Mouse (Mus musculus): Measurements from ENCODE around the gene Tmem239. TPM values are rescaled to one million over a fixed set of nuclear protein-coding genes. Genes with fewer than 3 reads are reported as not detected.
"Not testable (repeated sequence)": the region's sequence is repeated elsewhere in the genome, so short reads cannot be mapped to it uniquely, and the experiment has no call there.

Gene Tmem239
- not detected for total RNA-seq (2021)

DNA sequence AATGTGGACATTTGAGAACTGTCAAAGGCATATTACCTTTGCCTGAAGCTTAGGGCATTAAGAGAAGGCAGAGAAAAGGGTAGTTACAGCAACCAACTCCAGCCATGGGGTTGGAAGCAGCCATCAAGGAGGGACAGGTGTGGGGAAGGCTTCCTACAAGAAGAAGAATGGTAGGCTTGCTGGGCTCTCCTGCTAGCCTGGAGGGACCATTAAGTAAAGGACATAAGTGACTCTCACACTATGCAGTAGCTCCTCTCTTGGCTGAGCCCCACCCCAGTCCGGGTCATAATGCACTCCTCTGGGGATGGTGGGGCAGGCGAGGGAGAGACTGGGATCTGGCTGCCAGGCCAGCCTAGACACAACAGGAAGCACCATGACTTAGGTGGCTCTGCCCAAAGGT is at the start of gene Tmem239:
Gene Tmem239 (plus strand): TSS at position 301 of the 400 bp plus-strand sequence.
- intact Hi-C loops (cut with DNase I) = no loop called here
- DNase-seq = no peak

DNA sequence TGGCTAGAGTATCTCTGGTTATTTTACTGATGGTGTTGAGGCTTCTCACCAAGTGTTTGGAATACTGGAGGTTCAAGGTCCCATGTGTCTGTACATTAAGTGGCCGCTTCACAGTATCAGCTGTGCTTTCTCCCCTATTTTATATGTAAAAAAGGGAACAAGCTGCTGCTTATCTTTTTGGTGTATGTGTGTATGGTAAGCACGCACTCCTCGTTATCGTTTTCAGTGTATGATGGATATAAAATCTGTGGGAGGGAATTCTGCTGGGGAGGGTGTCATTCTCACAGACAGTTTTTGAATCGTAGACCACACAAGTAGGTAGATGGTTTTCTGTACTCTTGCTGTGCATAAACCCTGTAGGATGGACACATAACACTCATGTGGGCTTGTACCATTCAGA is 48.7 kb upstream of the Tmem239 start:
- intact Hi-C loops (cut with DNase I) = no loop called here
- no peak for DNase-seq

DNA sequence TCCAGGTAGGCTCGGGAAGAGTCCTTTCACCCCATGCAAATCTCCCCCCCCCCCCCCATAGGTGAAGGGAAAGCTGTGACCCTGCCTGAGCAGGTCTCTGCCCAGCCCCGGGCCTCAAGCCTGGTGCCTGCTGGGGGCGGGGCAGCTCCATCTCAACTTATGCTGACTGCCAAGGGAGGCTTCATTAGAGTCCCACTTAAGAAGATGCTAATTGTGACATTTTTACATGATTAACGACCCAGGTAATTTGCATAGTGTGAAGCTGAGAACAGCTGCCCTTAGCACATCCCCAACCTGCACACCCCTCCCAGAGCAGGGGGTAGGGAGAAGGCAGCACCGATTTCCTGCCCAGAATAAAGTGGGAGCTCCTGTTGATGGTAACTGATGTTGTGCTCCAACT is 47.4 kb upstream of the Tmem239 start:
- intact Hi-C loops (cut with DNase I) = no loop called here
- DNase-seq = no peak

GRCm38 (mm10) chr2:130362511-130363026 is 43.7 kb upstream of the Tmem239 start:
- DNase-seq = peak; percentile 26 to 32
- intact Hi-C loops (cut with DNase I) = loop anchor here (2.0 kb wide), 2 partner anchors 66 to 294 kb away; no protein-coding TSS in a partner anchor

GRCm38 (mm10) chr2:130365211-130366094 is 40.8 kb upstream of the Tmem239 start:
- intact Hi-C loops (cut with DNase I) = no loop called here
- DNase-seq = no peak

GRCm38 (mm10) chr2:130367386-130367785 is 38.9 kb upstream of the Tmem239 start:
- intact Hi-C loops (cut with DNase I) = no loop called here
- no peak for DNase-seq

DNA sequence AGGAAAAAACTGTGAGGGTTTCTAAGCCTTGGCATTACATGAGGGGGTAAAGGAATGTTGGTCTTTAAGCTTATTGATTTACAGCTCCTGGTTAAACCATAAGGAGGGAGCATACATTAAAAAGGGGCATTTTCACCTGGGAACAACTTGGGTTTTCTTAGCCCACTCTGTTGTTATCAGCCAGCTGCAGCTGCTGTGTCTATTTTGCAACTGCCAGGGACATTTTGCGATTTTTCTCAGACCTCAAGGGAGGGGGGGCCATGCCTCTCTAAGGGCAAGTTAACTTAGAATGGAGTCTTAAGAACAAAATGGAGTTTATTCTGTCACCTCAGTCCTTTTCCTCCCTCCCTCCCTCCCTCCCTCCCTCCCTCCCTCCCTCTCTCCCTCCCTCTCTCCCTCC is 33.3 kb upstream of the Tmem239 start:
- DNase-seq; intact Hi-C loops (cut with DNase I): not testable (repeated sequence)

DNA sequence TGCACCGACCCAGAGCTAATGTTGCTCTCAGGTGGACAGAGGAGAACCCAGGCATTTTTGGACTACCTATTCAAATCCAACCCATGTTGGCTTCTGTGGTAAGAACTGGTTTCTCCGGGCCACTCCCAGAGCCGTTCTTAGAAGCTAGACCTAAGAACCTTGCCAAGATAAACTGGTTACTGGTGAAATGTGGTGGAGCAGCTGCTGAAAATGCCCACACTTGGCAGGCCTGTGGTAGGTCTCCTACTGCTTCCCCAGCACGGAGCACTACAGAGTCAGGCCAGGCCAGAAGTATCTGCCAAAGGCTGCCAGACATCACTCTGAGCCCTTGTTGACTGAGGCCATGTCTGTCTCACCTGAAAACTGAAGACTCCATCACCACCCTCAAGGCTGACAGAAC is 31.3 kb upstream of the Tmem239 start:
- DNase-seq = no peak
- intact Hi-C loops (cut with DNase I) = no loop called here

- no peak for DNase-seq
- intact Hi-C loops (cut with DNase I) = no loop called here
These were observed 23.1 kb upstream of the Tmem239 start for GRCm38 (mm10) chr2:130383205-130383604.

DNA sequence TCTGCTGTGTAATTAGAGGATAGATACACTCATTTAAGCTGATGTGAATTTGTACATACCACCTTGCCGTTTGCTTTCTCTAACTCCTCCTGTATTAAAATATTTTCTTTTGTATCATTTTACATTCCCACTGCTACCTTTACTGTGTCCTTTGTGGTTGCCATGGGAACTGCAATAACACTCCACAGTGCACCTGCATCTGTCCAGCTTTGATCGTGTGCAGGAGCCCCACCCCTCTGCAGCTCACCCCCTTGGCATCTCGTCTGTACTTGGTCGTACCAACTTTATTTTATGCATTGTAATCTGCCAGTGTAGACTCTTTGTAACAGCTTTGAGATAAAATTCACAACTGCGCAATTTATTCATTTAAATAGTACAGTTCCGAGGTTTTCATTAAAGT is 22.4 kb upstream of the Tmem239 start:
- DNase-seq = no peak
- intact Hi-C loops (cut with DNase I) = no loop called here

GRCm38 (mm10) chr2:130386212-130386611 is 20.1 kb upstream of the Tmem239 start:
- no peak for DNase-seq
- intact Hi-C loops (cut with DNase I) = no loop called here

GRCm38 (mm10) chr2:130388796-130389195 is 17.5 kb upstream of the Tmem239 start:
- intact Hi-C loops (cut with DNase I) = no loop called here
- DNase-seq = no peak

GRCm38 (mm10) chr2:130390993-130391625 is 15.2 kb upstream of the Tmem239 start:
- DNase-seq = no peak
- intact Hi-C loops (cut with DNase I) = no loop called here

GRCm38 (mm10) chr2:130392836-130393235 is 13.4 kb upstream of the Tmem239 start:
- intact Hi-C loops (cut with DNase I) = no loop called here
- DNase-seq = no peak

- intact Hi-C loops (cut with DNase I) = no loop called here
- no peak for DNase-seq
These were observed 10.6 kb upstream of the Tmem239 start for GRCm38 (mm10) chr2:130395696-130396095.

GRCm38 (mm10) chr2:130397186-130397985 is 8.9 kb upstream of the Tmem239 start, which contains the start of gene Cpxm1:
Gene Cpxm1, minus strand, starts transcription at chr2:130397574.
- DNase-seq = peak; percentile 19 to 29
- intact Hi-C loops (cut with DNase I) = no loop called here

GRCm38 (mm10) chr2:130398091-130398490 is 8.2 kb upstream of the Tmem239 start:
- peak; percentile 47 to 52 for DNase-seq
- intact Hi-C loops (cut with DNase I) = no loop called here

DNA sequence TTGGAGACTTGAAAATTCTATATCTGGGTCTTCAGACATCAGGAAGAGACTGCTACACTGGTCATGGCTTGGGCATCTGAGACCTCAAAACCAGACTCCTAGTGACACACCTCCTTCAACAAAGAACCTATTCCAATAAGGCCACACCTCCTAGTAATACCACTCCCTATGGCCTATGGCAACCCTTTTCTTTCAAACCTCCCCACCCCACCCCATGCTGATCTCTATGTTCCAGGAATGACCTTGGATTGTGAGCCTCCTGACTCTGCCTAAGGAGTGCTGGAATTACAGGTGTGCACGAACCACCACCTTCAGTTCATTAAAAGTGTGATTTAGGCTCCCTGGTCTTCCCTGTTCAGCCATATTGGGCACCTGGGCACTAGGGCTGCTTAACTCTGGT is 6.2 kb upstream of the Tmem239 start:
- intact Hi-C loops (cut with DNase I) = no loop called here
- no peak for DNase-seq

DNA sequence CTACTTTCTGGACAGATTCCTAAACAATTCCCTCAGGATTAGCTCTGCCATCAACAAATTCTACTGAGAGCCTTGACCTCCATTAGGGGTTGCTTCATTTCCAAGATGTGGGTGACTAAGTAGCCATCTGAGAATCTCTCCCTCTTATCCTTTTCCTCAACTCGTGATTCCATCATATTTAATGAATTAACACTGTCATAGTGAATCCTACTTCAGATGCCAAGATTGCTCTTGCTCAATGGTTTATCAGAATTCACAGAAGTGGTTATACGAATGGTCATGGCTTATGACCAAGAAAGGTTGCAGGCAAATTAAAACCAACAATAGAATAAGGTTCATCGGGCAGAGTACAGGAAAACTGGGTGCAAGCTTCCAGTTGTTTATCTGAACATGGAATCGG is 4.4 kb upstream of the Tmem239 start:
- intact Hi-C loops (cut with DNase I) = no loop called here
- DNase-seq = no peak

GRCm38 (mm10) chr2:130404939-130405338 is 1.3 kb upstream of the Tmem239 start, which contains the start of the genes Gm28372 and 1700020A23Rik:
Gene Gm28372, plus strand, starts transcription at chr2:130405239.
Gene 1700020A23Rik, plus strand, starts transcription at chr2:130405259.
- DNase-seq = no peak
- intact Hi-C loops (cut with DNase I) = no loop called here

DNA sequence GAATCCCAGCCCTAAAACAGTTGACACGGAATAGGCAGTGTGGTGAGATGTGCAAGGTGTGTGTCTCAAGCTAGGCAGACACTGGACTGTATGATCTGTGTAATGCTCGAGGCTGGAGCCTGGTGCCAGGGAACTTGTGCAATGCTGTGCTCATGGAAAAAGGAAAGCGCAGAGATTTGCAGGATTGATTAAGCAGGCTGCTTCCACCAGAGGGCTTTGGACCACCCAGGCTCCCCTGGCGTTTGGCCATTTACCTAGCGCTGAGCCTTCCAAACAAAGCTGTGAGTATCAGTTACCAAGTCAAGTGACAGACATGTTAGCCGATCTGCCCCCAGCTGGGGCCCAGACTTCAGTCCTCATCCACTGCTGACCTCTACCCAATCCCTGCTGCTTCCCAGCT is 1.9 kb downstream of the Tmem239 start:
- intact Hi-C loops (cut with DNase I) = no loop called here

More for the DNA sequence above, 1.9 kb downstream of the Tmem239 start:
- no peak for DNase-seq
